Mouse (Mus musculus): ENCODE measurements at regions not wholly inside any gene's neighbourhood (a gene's known extent, or its start where the extent isn't known, plus 50 kb on each side); places are given as distances from the start of the nearest gene placed in this dataset.
"Not testable (repeated sequence)": the region's sequence is repeated elsewhere in the genome, so short reads cannot be mapped to it uniquely, and the experiment has no call there.

- Histone ChIP-seq H3K4me1 (ENCODE audit: control insufficient read depth, insufficient read depth, low read length) (0 out of 2 replicates have a peak, but pooled peaks cover 3% of the 10 kb centered on the region), H3K27ac (replicated peaks; ENCODE audit: low read depth, low read length) (no peak overlapping the region), H3K9me3 (ENCODE audit: control insufficient read depth, low read length) (no peaks in the 10 kb centered on the region), H3K4me2 (ENCODE audit: low read length) (no peak overlapping the region), H3K27me3 (ENCODE audit: control insufficient read depth, insufficient read depth, low read length) (no peaks in the 10 kb centered on the region), H3K36me3 (ENCODE audit: control insufficient read depth, insufficient read depth, low read length) (no peaks in the 10 kb centered on the region), H3K9ac (replicated peaks; ENCODE audit: low read length) (no peak overlapping the region), H3K4me3 (replicated peaks; ENCODE audit: low read depth, low read length) (no peak overlapping the region)
- 69% methylated on average over 2 of the region's 2 CpGs for WGBS
- ATAC-seq (ENCODE audit: low FRiP score, low TSS enrichment), result 0 out of 2 replicates have a peak, but pooled peaks have one; percentile 17
- peak; percentile 61 for DNase-seq
These were observed 1108.4 kb downstream of the Trim52 start for GRCm38 (mm10) chr14:107214391-107214790.

GRCm38 (mm10) chr14:107264182-107264581 is 1158.2 kb downstream of the Trim52 start:
- H3K9me3 ChIP-seq (ENCODE audit: control insufficient read depth, low read length), result no peaks in the 10 kb centered on the region
- no peak overlapping the region for H3K9ac ChIP-seq (replicated peaks; ENCODE audit: low read length)
- no peak overlapping the region for H3K27ac ChIP-seq (replicated peaks; ENCODE audit: low read depth, low read length)
- no peak for ATAC-seq (ENCODE audit: low FRiP score, low TSS enrichment)
- no peak overlapping the region for H3K4me2 ChIP-seq (ENCODE audit: low read length)
- no peaks in the 10 kb centered on the region for H3K27me3 ChIP-seq (ENCODE audit: control insufficient read depth, insufficient read depth, low read length)
- DNase-seq, result no peak
- H3K36me3 ChIP-seq (ENCODE audit: control insufficient read depth, insufficient read depth, low read length), result no peaks in the 10 kb centered on the region
- WGBS, result 85% methylated on average over 2 of the region's 2 CpGs
- H3K4me3 ChIP-seq (replicated peaks; ENCODE audit: low read depth, low read length), result no peak overlapping the region
- H3K4me1 ChIP-seq (ENCODE audit: control insufficient read depth, insufficient read depth, low read length), result no peaks in the 10 kb centered on the region

DNA sequence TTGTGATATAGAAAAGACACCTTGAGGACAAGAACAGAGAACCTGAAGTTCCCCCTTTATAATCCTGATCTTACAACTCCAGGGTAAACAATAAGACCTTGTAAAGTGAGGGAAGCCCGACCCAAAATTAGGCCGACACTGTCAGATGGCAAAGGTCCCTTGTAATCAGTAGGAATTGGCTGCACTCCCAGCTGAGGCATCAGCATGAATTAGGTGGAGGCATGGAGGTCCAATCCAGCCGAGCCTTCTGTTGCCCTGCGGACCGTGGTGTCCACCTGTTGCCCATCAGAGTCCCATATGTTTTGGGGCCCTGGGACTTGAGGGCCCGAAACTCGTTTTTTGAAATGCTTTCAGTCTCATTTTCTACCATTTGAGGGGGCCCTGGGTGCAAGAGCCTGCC is 1174.3 kb downstream of the Trim52 start:
- not testable (repeated sequence) for H3K9me3 ChIP-seq (ENCODE audit: control insufficient read depth, low read length); H3K27me3 ChIP-seq (ENCODE audit: control insufficient read depth, insufficient read depth, low read length); H3K4me2 ChIP-seq (ENCODE audit: low read length); H3K27ac ChIP-seq (replicated peaks; ENCODE audit: low read depth, low read length); ATAC-seq (ENCODE audit: low FRiP score, low TSS enrichment); H3K36me3 ChIP-seq (ENCODE audit: control insufficient read depth, insufficient read depth, low read length); H3K4me1 ChIP-seq (ENCODE audit: control insufficient read depth, insufficient read depth, low read length); H3K9ac ChIP-seq (replicated peaks; ENCODE audit: low read length); H3K4me3 ChIP-seq (replicated peaks; ENCODE audit: low read depth, low read length); DNase-seq
- 93% methylated on average over 7 of the region's 7 CpGs for WGBS

DNA sequence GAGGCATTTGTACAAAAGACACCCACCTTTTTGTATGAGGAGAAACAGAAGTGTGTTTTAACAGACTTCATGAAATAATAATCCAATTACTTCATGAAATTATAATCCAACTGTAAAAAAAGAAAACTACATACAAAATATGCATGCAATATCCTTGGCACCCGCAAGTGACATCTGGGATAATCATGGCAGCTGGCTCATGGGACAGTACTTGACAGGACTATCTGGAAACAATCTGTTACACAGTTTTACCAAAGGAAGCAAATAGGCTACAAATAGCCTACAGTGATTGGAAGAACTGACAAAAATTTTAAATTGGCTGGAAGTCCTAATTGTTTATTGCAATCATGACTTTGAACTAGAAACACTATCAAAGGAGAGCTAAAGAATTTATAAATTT is 1223.3 kb downstream of the Trim52 start:
- Histone ChIP-seq H3K9me3 (ENCODE audit: control insufficient read depth, low read length) (no peaks in the 10 kb centered on the region), H3K27me3 (ENCODE audit: control insufficient read depth, insufficient read depth, low read length) (no peaks in the 10 kb centered on the region), H3K4me1 (ENCODE audit: control insufficient read depth, insufficient read depth, low read length) (no peaks in the 10 kb centered on the region), H3K27ac (replicated peaks; ENCODE audit: low read depth, low read length) (no peak overlapping the region), H3K9ac (replicated peaks; ENCODE audit: low read length) (no peak overlapping the region), H3K4me2 (ENCODE audit: low read length) (no peak overlapping the region), H3K36me3 (ENCODE audit: control insufficient read depth, insufficient read depth, low read length) (no peaks in the 10 kb centered on the region), H3K4me3 (replicated peaks; ENCODE audit: low read depth, low read length) (no peak overlapping the region)
- 72% methylated on average over 1 of the region's 1 CpGs for WGBS
- ATAC-seq (ENCODE audit: low FRiP score, low TSS enrichment) (no peak), DNase-seq (no peak)

DNA sequence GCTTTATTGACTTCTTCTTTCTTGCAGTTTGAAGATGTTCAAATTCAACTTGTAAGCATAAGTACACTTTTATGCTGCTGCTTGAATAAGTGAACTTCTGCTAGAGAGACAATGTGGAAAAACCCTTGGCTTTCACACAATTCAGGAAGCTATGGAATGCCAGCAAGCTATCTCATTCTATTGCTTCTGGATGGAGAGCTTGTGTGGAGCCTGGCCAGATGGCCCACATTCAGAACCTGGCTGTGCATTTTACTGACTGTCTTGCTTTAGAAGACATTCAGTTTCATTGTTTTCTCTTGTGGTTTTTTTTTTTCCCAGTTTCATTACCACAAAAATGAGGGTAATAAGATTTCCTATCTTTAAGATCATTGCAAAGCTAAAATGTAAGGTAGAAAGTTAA is 1234.2 kb downstream of the Trim52 start:
- no peak overlapping the region for H3K9ac ChIP-seq (replicated peaks; ENCODE audit: low read length)
- ATAC-seq (ENCODE audit: low FRiP score, low TSS enrichment), result no peak
- H3K4me1 ChIP-seq (ENCODE audit: control insufficient read depth, insufficient read depth, low read length), result no peaks in the 10 kb centered on the region
- H3K36me3 ChIP-seq (ENCODE audit: control insufficient read depth, insufficient read depth, low read length), result no peaks in the 10 kb centered on the region
- DNase-seq, result no peak
- no peak overlapping the region for H3K27ac ChIP-seq (replicated peaks; ENCODE audit: low read depth, low read length)
- no peak overlapping the region for H3K4me2 ChIP-seq (ENCODE audit: low read length)
- H3K4me3 ChIP-seq (replicated peaks; ENCODE audit: low read depth, low read length), result no peak overlapping the region
- H3K27me3 ChIP-seq (ENCODE audit: control insufficient read depth, insufficient read depth, low read length), result no peaks in the 10 kb centered on the region
- no peaks in the 10 kb centered on the region for H3K9me3 ChIP-seq (ENCODE audit: control insufficient read depth, low read length)

GRCm38 (mm10) chr14:107362788-107363187 is 1256.8 kb downstream of the Trim52 start:
- H3K4me1 ChIP-seq (ENCODE audit: control insufficient read depth, insufficient read depth, low read length), result no peaks in the 10 kb centered on the region
- no peaks in the 10 kb centered on the region for H3K27me3 ChIP-seq (ENCODE audit: control insufficient read depth, insufficient read depth, low read length)
- WGBS, result 59% methylated on average over 1 of the region's 1 CpGs
- H3K36me3 ChIP-seq (ENCODE audit: control insufficient read depth, insufficient read depth, low read length), result no peaks in the 10 kb centered on the region
- no peak overlapping the region for H3K27ac ChIP-seq (replicated peaks; ENCODE audit: low read depth, low read length)
- no peaks in the 10 kb centered on the region for H3K9me3 ChIP-seq (ENCODE audit: control insufficient read depth, low read length)
- no peak overlapping the region for H3K4me3 ChIP-seq (replicated peaks; ENCODE audit: low read depth, low read length)
- no peak overlapping the region for H3K9ac ChIP-seq (replicated peaks; ENCODE audit: low read length)
- DNase-seq (no peak), ATAC-seq (ENCODE audit: low FRiP score, low TSS enrichment) (no peak)
- H3K4me2 ChIP-seq (ENCODE audit: low read length), result no peak overlapping the region
